Mouse (Mus musculus): ENCODE measurements around the gene Abcg2. TPM values are rescaled to one million over a fixed set of nuclear protein-coding genes. Genes with fewer than 3 reads are reported as not detected.

Gene Abcg2
- polyA plus RNA-seq, 1 experiment from 2014 or later = 53.3 TPM

GRCm38 (mm10) chr6:58694765-58695164, 110.4 kb downstream of the Abcg2 start:
- Histone ChIP-seq H3K4me1 (no peaks in the 10 kb centered on the region), H3K9ac (no peak overlapping the region), H3K4me3 (no peak overlapping the region), H3K4me2 (replicated peaks) (no peak overlapping the region), H3K27ac (no peak overlapping the region), H3K27me3 (no peaks in the 10 kb centered on the region), H3K9me3 (no peaks in the 10 kb centered on the region), H3K36me3 (0 out of 2 replicates have a peak, but pooled peaks cover 2% of the 10 kb centered on the region)
- 86% methylated on average over 1 of the region's 1 CpGs for WGBS
- ATAC-seq (ENCODE audit: low FRiP score, low read depth) = no peak

- ATAC-seq (ENCODE audit: low FRiP score, low read depth) = no peak
- H3K4me2 ChIP-seq (replicated peaks) = no peak overlapping the region
- no peaks in the 10 kb centered on the region for H3K27me3 ChIP-seq
- H3K4me1 ChIP-seq = no peaks in the 10 kb centered on the region
- H3K9me3 ChIP-seq = no peaks in the 10 kb centered on the region
- no peak overlapping the region for H3K9ac ChIP-seq
- no peak overlapping the region for H3K4me3 ChIP-seq
- WGBS = 63% methylated on average over 1 of the region's 1 CpGs
- no peak overlapping the region for H3K27ac ChIP-seq
- H3K36me3 ChIP-seq = no peaks in the 10 kb centered on the region
Measured at GRCm38 (mm10) chr6:58710369-58710768, 126.0 kb downstream of the Abcg2 start.

- Histone ChIP-seq H3K9me3 (no peaks in the 10 kb centered on the region), H3K27ac (no peak overlapping the region), H3K36me3 (no peaks in the 10 kb centered on the region), H3K9ac (no peak overlapping the region), H3K4me3 (no peak overlapping the region), H3K4me2 (replicated peaks) (no peak overlapping the region), H3K4me1 (no peaks in the 10 kb centered on the region), H3K27me3 (no peaks in the 10 kb centered on the region)
- WGBS = 65% methylated on average over 2 of the region's 2 CpGs
- no peak for ATAC-seq (ENCODE audit: low FRiP score, low read depth)
Measured at GRCm38 (mm10) chr6:58711909-58712308, 127.6 kb downstream of the Abcg2 start.

GRCm38 (mm10) chr6:58733851-58734250, 149.5 kb downstream of the Abcg2 start:
- Histone ChIP-seq H3K27ac (no peak overlapping the region), H3K36me3 (no peaks in the 10 kb centered on the region), H3K9me3 (no peaks in the 10 kb centered on the region), H3K27me3 (no peaks in the 10 kb centered on the region), H3K4me2 (replicated peaks) (no peak overlapping the region), H3K9ac (no peak overlapping the region), H3K4me1 (no peaks in the 10 kb centered on the region), H3K4me3 (no peak overlapping the region)
- no peak for ATAC-seq (ENCODE audit: low FRiP score, low read depth)
- WGBS = 80% methylated on average over 2 of the region's 2 CpGs

- H3K27me3 ChIP-seq = no peaks in the 10 kb centered on the region
- WGBS = 89% methylated on average over 1 of the region's 1 CpGs
- H3K4me3 ChIP-seq = no peak overlapping the region
- no peaks in the 10 kb centered on the region for H3K9me3 ChIP-seq
- no peaks in the 10 kb centered on the region for H3K4me1 ChIP-seq
- no peaks in the 10 kb centered on the region for H3K36me3 ChIP-seq
- ATAC-seq (ENCODE audit: low FRiP score, low read depth) = no peak
- H3K4me2 ChIP-seq (replicated peaks) = no peak overlapping the region
- no peak overlapping the region for H3K27ac ChIP-seq
- no peak overlapping the region for H3K9ac ChIP-seq
Measured at GRCm38 (mm10) chr6:58735090-58735489, 150.8 kb downstream of the Abcg2 start.

Other genes starting within 250 kb of the Abcg2 start
- not detected in 2 replicates for gene Vmn1r30, start 141.1 kb upstream of the Abcg2 start, polyA plus RNA-seq (2015; fragmentation: Nextera tagmentation; extraction: Ambion mirVana)
- not detected in 2 replicates for gene Vmn1r31, start 109.2 kb upstream of the Abcg2 start, polyA plus RNA-seq (2015; fragmentation: Nextera tagmentation; extraction: Ambion mirVana)
- 7.5 and 8.1 TPM in 2 replicates for gene Herc3, start 246.9 kb downstream of the Abcg2 start, polyA plus RNA-seq (2015; fragmentation: Nextera tagmentation; extraction: Ambion mirVana)